Mouse (Mus musculus): Measurements from ENCODE around the gene Ebf1. TPM values are rescaled to one million over a fixed set of nuclear protein-coding genes. Genes with fewer than 3 reads are reported as not detected.

The Ebf1 gene
- polyA plus RNA-seq, 1 experiment = 1.1 TPM

DNA sequence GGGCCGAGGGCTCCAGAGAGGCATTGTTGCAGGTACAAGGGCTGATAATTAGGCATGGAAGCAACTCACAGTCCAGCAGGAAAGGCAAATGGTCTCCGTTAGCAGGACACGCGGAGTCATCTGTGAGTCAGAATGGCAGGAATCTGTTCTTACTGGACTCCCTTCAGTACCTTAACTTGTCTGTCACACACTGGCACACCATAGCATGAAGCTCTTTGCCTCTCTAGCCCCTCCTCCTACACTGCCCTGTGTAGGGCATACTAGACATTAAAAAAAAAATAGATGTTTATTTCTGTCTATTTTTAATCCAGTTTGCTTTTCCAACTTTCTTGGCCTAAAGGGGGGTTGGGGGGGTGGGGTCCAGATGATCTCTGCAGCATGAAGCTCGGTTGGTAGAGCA, 168.4 kb downstream of the Ebf1 start:
- no peaks in the 10 kb centered on the region for H3K36me3 ChIP-seq (ENCODE audit: control insufficient read depth, insufficient read depth, low read length)
- H3K4me1 ChIP-seq (ENCODE audit: control insufficient read depth, insufficient read depth, low read length) = no peaks in the 10 kb centered on the region
- no peaks in the 10 kb centered on the region for H3K27me3 ChIP-seq (ENCODE audit: control insufficient read depth, insufficient read depth, low read length)
- no peak overlapping the region for H3K27ac ChIP-seq (ENCODE audit: control insufficient read depth, insufficient read depth, low read depth, low read length)
- TF ChIP-seq CTCF (IDR thresholded peaks at IDR 0.05; ENCODE audit: control insufficient read depth, insufficient read depth, insufficient replicate concordance, low read depth, low read length) = no peak
- no peak overlapping the region for H3K4me3 ChIP-seq (ENCODE audit: control insufficient read depth, low read depth, low read length)

DNA sequence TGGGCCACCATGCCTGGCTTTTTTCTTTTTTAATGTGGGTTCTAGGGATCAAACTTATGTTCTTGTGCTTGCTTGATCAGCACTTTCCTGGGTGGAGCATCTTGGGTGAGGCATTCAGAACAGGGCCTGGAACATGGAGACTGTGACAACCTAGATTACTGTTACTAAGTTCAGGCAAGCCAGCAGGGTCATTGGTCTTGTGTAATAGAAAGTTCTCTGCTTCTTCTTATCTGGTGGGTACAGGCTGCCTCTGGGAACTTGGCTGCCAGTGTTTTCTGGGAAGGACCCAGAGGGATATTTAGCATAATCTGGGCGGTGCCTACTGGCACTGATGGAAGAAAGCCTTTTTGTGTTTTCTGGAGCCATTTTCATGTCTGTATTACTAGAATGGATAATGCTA, 170.9 kb downstream of the Ebf1 start:
- Histone ChIP-seq H3K27ac (ENCODE audit: control insufficient read depth, insufficient read depth, low read depth, low read length) (no peak overlapping the region), H3K27me3 (ENCODE audit: control insufficient read depth, insufficient read depth, low read length) (no peaks in the 10 kb centered on the region), H3K4me3 (ENCODE audit: control insufficient read depth, low read depth, low read length) (no peak overlapping the region), H3K36me3 (ENCODE audit: control insufficient read depth, insufficient read depth, low read length) (no peaks in the 10 kb centered on the region), H3K4me1 (ENCODE audit: control insufficient read depth, insufficient read depth, low read length) (no peaks in the 10 kb centered on the region)
- TF ChIP-seq POLR2A (IDR thresholded peaks at IDR 0.05; ENCODE audit: control insufficient read depth, low read depth, low read length) = no peak
- TF ChIP-seq CTCF (IDR thresholded peaks at IDR 0.05; ENCODE audit: control insufficient read depth, insufficient read depth, insufficient replicate concordance, low read depth, low read length) = no peak

DNA sequence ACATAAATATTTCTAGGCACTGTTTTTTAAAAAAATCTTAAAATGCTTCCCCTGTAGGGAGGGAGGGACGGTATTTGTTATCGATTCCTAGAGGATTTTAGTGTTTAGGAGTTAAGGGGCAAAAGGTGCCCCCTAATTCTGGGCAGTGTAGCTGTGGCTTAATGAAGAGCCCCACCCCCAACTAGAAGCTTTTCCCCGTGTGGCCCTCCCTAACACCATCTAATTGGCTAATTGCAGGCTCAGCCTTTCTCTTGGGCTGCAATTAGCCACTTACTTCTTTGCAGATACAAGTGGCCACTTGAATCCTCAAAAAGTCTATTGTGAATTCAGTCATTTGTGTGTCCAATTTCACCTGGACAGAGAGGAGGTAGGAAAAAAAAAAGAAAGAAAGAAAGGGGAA, 175.7 kb downstream of the Ebf1 start:
- H3K27me3 ChIP-seq (ENCODE audit: control insufficient read depth, insufficient read depth, low read length) = no peaks in the 10 kb centered on the region
- TF ChIP-seq CTCF (IDR thresholded peaks at IDR 0.05; ENCODE audit: control insufficient read depth, insufficient read depth, insufficient replicate concordance, low read depth, low read length) (no peak), POLR2A (IDR thresholded peaks at IDR 0.05; ENCODE audit: control insufficient read depth, low read depth, low read length) (no peak)
- no peaks in the 10 kb centered on the region for H3K4me1 ChIP-seq (ENCODE audit: control insufficient read depth, insufficient read depth, low read length)
- H3K4me3 ChIP-seq (ENCODE audit: control insufficient read depth, low read depth, low read length) = no peak overlapping the region
- no peaks in the 10 kb centered on the region for H3K36me3 ChIP-seq (ENCODE audit: control insufficient read depth, insufficient read depth, low read length)
- H3K27ac ChIP-seq (ENCODE audit: control insufficient read depth, insufficient read depth, low read depth, low read length) = no peak overlapping the region

DNA sequence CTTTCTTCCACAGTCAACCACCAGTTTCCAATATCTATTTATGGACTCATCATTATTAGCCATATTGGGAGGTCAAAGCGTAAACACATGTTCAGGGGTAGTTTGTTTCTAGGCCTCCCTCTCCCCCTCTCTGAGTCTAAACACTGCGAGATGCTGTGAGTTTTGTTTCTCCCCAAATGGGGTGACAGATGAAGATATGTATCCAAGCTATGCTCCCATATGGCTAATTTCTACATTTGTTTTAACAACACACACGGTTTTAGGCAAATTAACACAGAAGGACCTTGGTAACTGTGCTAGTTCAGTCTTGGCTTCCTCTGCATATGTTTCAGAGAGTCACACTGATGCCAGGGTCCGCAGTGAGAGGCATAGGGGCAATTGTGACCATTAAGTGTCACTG, 177.8 kb downstream of the Ebf1 start:
- TF ChIP-seq POLR2A (IDR thresholded peaks at IDR 0.05; ENCODE audit: control insufficient read depth, low read depth, low read length) = no peak
- no peak for TF ChIP-seq CTCF (IDR thresholded peaks at IDR 0.05; ENCODE audit: control insufficient read depth, insufficient read depth, insufficient replicate concordance, low read depth, low read length)
- no peaks in the 10 kb centered on the region for H3K4me1 ChIP-seq (ENCODE audit: control insufficient read depth, insufficient read depth, low read length)
- H3K36me3 ChIP-seq (ENCODE audit: control insufficient read depth, insufficient read depth, low read length) = no peaks in the 10 kb centered on the region
- no peak overlapping the region for H3K27ac ChIP-seq (ENCODE audit: control insufficient read depth, insufficient read depth, low read depth, low read length)
- H3K4me3 ChIP-seq (ENCODE audit: control insufficient read depth, low read depth, low read length) = no peak overlapping the region
- H3K27me3 ChIP-seq (ENCODE audit: control insufficient read depth, insufficient read depth, low read length) = no peaks in the 10 kb centered on the region

DNA sequence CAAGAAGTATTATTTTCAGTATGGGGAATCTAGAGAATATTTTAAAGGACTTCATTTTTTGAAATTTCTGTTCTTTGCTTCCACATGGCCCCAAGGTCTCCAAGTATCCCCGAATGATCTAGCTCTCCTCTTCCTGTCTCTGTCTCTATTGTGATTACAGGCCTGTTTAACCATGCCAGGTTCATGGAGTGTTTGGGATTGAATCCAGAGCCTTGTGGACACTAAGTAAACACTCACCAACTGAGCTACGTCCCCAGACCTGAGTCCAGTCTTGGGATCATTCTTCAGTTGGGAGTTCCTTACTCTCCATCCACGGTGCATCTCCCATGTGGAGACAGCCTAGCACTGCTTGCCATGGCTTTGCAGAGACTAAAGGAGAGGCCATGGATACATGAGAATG, 178.7 kb downstream of the Ebf1 start:
- H3K4me3 ChIP-seq (ENCODE audit: control insufficient read depth, low read depth, low read length) = no peak overlapping the region
- H3K4me1 ChIP-seq (ENCODE audit: control insufficient read depth, insufficient read depth, low read length) = no peaks in the 10 kb centered on the region
- no peaks in the 10 kb centered on the region for H3K27me3 ChIP-seq (ENCODE audit: control insufficient read depth, insufficient read depth, low read length)
- TF ChIP-seq POLR2A (IDR thresholded peaks at IDR 0.05; ENCODE audit: control insufficient read depth, low read depth, low read length) (no peak), CTCF (IDR thresholded peaks at IDR 0.05; ENCODE audit: control insufficient read depth, insufficient read depth, insufficient replicate concordance, low read depth, low read length) (no peak)
- no peaks in the 10 kb centered on the region for H3K36me3 ChIP-seq (ENCODE audit: control insufficient read depth, insufficient read depth, low read length)
- H3K27ac ChIP-seq (ENCODE audit: control insufficient read depth, insufficient read depth, low read depth, low read length) = no peak overlapping the region

DNA sequence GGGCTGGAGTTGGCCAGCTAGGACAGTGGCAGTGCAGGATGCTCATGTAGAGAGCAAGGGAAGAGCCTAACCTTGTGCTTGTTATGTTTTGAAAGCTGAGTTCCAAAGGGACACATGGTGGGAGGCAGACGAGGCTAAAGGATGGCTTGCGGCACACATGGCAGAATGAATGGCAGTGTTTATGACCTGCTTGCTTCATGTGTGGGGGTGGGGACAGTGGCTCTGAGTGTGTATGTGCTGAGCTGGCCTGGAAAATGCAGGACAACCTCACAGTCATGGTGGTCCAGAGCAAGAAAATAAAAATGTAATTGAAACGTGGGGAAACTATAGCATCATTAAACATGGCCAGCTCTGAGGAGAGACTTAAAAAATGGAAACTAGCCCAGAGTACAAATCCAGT, 181.2 kb downstream of the Ebf1 start:
- no peak for TF ChIP-seq CTCF (IDR thresholded peaks at IDR 0.05; ENCODE audit: control insufficient read depth, insufficient read depth, insufficient replicate concordance, low read depth, low read length)
- no peak for TF ChIP-seq POLR2A (IDR thresholded peaks at IDR 0.05; ENCODE audit: control insufficient read depth, low read depth, low read length)
- no peak overlapping the region for H3K27ac ChIP-seq (ENCODE audit: control insufficient read depth, insufficient read depth, low read depth, low read length)
- H3K27me3 ChIP-seq (ENCODE audit: control insufficient read depth, insufficient read depth, low read length) = no peaks in the 10 kb centered on the region
- no peaks in the 10 kb centered on the region for H3K4me1 ChIP-seq (ENCODE audit: control insufficient read depth, insufficient read depth, low read length)
- H3K36me3 ChIP-seq (ENCODE audit: control insufficient read depth, insufficient read depth, low read length) = no peaks in the 10 kb centered on the region
- no peak overlapping the region for H3K4me3 ChIP-seq (ENCODE audit: control insufficient read depth, low read depth, low read length)

DNA sequence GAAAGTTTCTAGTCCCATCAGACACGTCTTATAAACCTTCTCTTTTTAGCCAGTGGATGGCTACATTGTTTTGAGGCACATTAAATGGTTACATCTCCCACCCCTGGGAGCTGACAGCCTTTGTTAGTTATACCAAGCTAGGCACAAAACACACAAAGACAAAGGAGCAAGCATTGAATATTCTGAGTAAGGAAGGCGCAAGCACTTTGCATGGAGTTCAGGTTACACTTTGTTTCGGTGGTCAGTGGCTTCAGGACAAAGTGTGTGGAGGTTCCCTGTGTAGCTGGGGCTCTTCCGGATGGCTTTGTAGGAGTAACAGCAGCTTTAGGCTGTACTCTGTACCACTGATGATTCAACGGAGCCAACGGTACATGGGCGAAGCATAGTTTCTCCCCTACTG, 186.9 kb downstream of the Ebf1 start:
- Histone ChIP-seq H3K27me3 (ENCODE audit: control insufficient read depth, insufficient read depth, low read length) (no peaks in the 10 kb centered on the region), H3K4me3 (ENCODE audit: control insufficient read depth, low read depth, low read length) (no peak overlapping the region), H3K36me3 (ENCODE audit: control insufficient read depth, insufficient read depth, low read length) (no peaks in the 10 kb centered on the region), H3K27ac (ENCODE audit: control insufficient read depth, insufficient read depth, low read depth, low read length) (no peak overlapping the region), H3K4me1 (ENCODE audit: control insufficient read depth, insufficient read depth, low read length) (no peaks in the 10 kb centered on the region)
- TF ChIP-seq CTCF (IDR thresholded peaks at IDR 0.05; ENCODE audit: control insufficient read depth, insufficient read depth, insufficient replicate concordance, low read depth, low read length) (no peak), POLR2A (IDR thresholded peaks at IDR 0.05; ENCODE audit: control insufficient read depth, low read depth, low read length) (no peak)

DNA sequence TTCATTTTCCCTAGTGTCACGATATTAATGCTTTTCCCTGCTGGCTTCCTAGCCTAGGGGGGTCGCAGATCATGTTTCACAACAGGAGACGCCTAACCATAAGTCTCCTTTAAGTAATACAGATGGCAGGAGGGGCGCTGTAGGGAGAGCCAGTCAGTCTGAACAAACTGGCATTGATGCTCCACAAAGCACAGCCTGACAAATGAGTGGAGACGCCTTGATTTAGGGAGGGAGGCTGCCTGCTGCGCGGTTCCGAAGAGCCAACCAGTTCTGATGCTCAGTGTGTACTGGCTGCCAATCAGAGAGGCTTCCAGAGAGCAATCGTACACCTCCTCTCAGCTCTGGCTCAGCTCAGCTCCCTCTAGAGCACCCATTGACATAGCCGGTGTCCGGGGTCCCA, 189.5 kb downstream of the Ebf1 start:
- no peaks in the 10 kb centered on the region for H3K36me3 ChIP-seq (ENCODE audit: control insufficient read depth, insufficient read depth, low read length)
- no peaks in the 10 kb centered on the region for H3K27me3 ChIP-seq (ENCODE audit: control insufficient read depth, insufficient read depth, low read length)
- H3K4me1 ChIP-seq (ENCODE audit: control insufficient read depth, insufficient read depth, low read length) = no peaks in the 10 kb centered on the region
- no peak overlapping the region for H3K4me3 ChIP-seq (ENCODE audit: control insufficient read depth, low read depth, low read length)
- TF ChIP-seq POLR2A (IDR thresholded peaks at IDR 0.05; ENCODE audit: control insufficient read depth, low read depth, low read length) (no peak), CTCF (IDR thresholded peaks at IDR 0.05; ENCODE audit: control insufficient read depth, insufficient read depth, insufficient replicate concordance, low read depth, low read length) (no peak)
- no peak overlapping the region for H3K27ac ChIP-seq (ENCODE audit: control insufficient read depth, insufficient read depth, low read depth, low read length)
